Mouse (Mus musculus): Measurements from ENCODE around the gene Chmp6.
A peak's percentile ranks its signal among the peaks of the same experiment; 100 is the strongest.

Gene Chmp6

DNA sequence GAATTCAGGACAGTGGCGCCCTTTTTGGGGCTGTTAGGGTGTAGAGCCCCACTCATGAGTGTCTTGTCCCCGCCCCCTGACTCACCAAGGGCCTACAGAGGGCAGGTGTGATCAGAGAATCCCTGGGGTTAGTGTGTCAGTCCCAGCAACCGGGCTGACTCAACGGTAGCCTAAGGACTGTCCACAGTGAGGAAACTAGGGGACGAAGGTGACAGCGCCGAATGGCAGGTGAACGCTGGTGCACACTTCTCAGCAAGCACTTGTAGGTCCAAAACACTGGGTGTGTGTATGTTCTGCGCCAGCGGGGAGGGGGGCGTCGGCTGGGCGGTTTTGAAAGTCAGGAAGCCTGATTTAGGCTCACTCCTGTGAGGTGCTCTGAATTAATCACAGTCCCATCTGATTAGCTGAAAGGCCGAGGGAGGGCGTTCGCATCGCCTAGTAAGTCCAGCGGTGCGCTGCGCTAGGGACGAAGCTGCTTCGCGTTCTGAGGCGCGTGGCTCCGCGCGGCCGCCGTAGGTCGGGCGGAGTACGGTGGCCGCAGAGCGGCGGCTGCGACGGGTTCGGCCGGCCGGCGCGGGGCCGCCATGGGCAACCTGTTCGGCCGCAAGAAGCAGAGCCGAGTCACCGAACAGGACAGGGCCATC lies at the start of gene Chmp6:
Gene Chmp6, plus strand, starts transcription at position 151 of the 644 bp plus-strand sequence.
- peak; percentile 80 for DNase-seq (ENCODE audit: low spot score)

GRCm38 (mm10) chr11:119866837-119867236 lies 46.4 kb upstream of the Chmp6 start:
- no peak for DNase-seq (ENCODE audit: low spot score)

DNA sequence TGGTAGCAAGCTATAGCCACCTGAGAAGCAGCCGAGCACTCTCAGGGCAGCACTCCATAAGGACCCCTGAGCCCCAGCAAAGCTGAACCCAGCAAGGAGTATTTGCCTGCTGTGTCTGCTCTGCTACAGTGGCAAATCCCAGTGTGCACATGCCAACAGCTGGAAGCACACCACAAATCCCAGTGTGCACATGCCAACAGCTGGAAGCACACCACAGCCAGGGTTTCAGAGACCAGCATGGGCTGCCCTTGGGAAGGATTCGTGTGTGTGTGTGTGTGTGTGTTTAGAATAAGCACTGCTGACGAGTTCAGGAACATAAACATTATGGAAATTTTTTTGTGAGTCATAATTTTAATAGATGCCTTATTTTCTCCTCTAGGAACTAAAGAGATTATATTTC lies 45.1 kb upstream of the Chmp6 start:
- no peak for DNase-seq (ENCODE audit: low spot score)

GRCm38 (mm10) chr11:119868556-119868955 lies 44.7 kb upstream of the Chmp6 start:
- DNase-seq (ENCODE audit: low spot score), result no peak

- DNase-seq (ENCODE audit: low spot score), result no peak
These were observed 42.1 kb upstream of the Chmp6 start for GRCm38 (mm10) chr11:119871141-119871540.

GRCm38 (mm10) chr11:119873643-119874042 lies 39.6 kb upstream of the Chmp6 start:
- no peak for DNase-seq (ENCODE audit: low spot score)

DNA sequence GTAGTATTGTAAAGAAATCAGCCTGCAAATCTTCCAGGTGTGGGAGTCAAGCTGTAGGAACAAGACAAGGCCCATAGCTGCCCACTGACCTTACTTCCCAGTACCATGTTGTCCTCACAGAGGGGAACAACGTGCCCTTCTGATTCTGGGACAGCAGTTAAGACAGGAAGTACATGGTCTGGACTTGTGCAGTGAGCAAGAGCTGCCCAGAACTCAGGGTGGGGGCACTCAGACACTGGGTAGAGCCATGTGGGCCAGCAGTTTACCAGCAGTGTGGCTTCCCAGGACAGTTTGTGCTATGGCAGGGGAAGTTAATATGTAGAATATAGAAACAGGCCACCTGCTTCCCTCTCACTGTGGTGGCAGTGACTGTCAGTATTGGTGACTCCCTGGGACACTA lies 38.4 kb upstream of the Chmp6 start:
- DNase-seq (ENCODE audit: low spot score), result no peak

- DNase-seq (ENCODE audit: low spot score), result no peak
These were observed 37.6 kb upstream of the Chmp6 start for GRCm38 (mm10) chr11:119875685-119876084.

GRCm38 (mm10) chr11:119877124-119877523 lies 36.1 kb upstream of the Chmp6 start:
- DNase-seq (ENCODE audit: low spot score), result no peak

DNA sequence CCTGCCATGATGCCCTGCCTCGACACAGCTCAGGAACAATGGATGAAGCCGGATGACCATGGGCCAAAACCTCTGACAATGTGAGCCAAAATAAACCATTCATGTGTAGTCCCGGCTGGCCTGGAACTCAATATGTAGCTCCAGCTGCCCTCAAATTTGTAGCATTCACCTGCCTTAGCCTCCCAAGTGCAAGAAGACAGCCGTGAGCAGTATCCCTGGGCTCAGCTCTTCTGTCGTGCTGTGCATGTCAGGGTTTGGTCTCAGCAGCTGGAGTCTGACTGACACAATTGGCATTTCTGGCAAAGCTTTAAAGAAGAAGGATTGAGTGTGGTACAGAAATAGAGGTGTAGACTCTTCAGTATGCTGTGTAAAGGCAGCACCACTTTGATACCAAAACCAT lies 33.7 kb upstream of the Chmp6 start:
- DNase-seq (ENCODE audit: low spot score), result no peak

- DNase-seq (ENCODE audit: low spot score), result no peak
These were observed 29.6 kb upstream of the Chmp6 start for GRCm38 (mm10) chr11:119883646-119884045.

- DNase-seq (ENCODE audit: low spot score), result no peak
These were observed 23.3 kb upstream of the Chmp6 start for GRCm38 (mm10) chr11:119889966-119890365.

DNA sequence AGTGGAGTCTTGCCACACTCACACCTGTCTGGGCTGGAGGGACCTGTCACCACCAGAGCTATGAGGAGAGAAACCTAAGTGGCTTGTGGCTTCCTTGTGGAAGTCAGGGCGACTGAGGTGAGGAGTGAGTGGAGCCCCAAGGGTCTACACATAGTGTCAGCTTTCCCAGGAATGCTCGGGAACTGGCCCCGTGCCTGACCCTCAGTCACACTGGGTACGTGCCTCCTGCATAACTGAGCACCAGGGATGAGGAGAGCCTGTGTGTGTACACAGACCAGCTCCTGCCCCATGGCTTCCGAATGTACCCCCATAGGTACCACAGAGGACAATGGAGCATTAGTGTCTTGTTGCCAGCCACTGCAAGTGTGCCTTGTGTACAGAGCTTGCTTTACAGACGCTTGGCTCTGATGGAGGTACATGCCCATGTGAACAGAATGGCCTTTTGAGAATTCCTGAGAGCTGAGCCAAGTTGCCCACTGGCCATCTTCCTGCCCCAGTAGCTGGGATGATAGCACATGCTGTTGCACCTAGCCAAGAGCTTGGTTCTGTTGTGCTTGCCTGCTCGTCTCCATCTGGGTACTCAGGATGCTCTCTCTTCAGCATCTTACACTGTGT lies 21.5 kb upstream of the Chmp6 start:
- no peak for DNase-seq (ENCODE audit: low spot score)

DNA sequence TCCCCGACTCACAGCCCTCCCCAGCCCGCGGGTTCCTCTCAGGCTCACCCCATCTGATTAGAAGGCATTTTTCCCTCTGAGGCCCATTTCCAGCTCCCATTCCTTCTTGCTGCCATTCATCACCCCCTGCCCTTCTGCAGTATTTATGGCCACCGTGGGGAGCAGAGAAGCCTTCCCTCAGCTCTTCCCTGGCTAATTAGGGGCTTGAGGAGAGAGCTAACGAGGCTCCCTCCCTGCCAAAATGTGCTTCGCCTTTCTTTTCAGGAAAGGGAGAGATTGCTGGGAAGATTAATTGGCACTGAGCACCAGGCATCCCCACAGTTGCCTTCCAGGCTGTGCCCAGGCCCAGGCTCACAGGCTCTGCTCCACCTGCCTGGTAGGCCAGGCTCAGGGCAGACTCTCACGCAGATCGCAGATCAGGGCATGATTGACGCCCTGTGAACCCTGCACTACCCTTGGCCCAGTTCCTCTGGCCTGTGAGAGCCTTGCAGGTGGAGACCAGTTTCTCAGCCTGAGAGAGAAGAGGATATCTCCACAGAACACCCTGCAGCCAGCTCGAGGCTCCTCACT lies 19.5 kb upstream of the Chmp6 start:
- no peak for DNase-seq (ENCODE audit: low spot score)

GRCm38 (mm10) chr11:119894634-119895033 lies 18.6 kb upstream of the Chmp6 start:
- no peak for DNase-seq (ENCODE audit: low spot score)

DNA sequence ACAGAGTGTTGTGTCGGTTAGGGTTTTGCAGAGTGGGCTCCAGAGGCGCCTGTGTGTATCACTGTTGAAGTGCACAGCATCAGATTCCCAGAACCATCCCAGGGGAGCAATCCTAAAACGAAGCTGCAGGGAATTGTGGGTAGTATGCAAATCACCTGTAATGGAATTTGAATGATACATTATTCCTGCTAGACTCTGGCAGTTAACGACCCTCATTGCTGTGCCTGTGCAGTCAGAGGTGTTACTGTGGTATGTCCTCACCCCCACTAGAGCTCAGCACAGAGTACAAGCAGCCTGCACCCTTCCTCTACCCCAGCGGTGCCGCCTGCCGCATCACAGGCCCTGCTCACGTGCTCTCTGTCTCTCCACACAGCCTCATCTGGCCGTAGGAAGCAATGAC lies 16.2 kb upstream of the Chmp6 start:
- DNase-seq (ENCODE audit: low spot score), result no peak

DNA sequence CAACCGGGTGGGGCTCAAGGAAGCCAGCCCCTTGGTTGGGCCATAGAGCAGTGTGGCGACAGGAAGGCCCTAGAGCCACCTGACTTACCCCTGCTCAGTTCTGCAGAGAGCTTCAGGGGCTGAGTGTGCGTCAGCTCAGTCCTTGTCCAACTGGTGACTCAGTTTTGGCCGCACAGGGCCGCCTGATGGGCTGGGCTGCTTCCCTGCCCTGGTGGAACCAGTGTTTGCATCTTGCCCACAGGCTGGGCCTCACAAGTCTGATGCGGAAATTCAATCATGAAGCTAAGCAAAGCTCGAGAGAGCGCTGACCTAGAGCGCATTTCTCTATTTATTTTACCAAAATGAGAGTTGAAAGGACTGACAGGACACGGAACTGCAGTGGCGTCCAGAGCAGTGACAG lies 14.3 kb upstream of the Chmp6 start:
- no peak for DNase-seq (ENCODE audit: low spot score)

- no peak for DNase-seq (ENCODE audit: low spot score)
These were observed 12.1 kb upstream of the Chmp6 start for GRCm38 (mm10) chr11:119901174-119901573.

- DNase-seq (ENCODE audit: low spot score), result no peak
These were observed 10.3 kb upstream of the Chmp6 start for GRCm38 (mm10) chr11:119902891-119903290.

GRCm38 (mm10) chr11:119904621-119905286 lies 8.5 kb upstream of the Chmp6 start:
- no peak for DNase-seq (ENCODE audit: low spot score)

DNA sequence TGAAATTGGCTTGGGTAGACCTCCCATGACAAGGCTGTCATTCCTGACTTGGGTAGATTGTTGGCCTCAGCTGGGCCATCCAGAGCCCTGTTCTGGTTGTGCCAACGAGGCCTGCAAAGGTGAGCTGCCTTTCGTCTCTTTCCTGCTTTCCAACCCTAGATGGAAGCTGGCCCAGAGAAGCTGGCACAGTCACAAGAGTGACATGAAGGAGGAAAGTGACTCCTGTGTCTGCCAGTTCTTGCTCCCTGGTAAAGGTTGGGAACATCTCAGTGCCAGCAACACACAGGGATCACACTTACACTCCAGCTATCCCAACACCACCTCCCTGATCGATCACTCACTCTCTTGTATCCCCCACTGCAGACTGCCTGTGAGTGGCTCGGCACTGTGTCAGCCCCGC lies 7.4 kb upstream of the Chmp6 start:
- no peak for DNase-seq (ENCODE audit: low spot score)

DNA sequence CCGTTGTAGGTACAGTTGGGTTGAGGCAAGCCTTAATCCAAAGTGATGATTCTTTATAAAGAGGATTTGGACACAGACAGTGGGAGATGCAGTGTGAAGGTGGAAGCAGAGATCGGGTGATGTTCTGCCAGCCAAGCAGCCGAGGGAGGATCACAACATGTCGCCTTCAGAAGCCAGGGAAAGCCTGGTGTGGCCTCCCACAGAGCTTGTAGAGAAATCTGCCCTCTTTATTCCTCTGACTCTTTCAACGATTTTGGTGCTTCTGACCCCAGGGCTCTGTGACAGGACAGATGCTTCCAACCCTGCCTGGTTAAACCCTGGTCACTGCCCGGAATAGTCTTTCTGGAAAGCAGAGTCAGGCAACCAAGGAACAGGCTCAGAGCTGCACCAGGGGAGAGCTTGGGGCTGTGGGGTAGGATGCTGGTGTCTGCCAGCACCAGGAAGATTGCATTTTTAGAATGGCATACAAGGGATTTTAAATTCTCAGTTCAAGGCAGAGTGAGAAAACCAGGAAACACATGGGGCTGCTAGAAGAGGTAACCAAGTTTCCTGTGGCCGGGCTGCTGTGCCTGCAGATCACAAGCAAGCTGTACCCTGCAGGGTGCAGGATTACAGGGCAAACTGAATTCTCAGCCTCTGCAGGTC lies 6.1 kb upstream of the Chmp6 start:
- DNase-seq (ENCODE audit: low spot score), result no peak

GRCm38 (mm10) chr11:119907711-119908110 lies 5.5 kb upstream of the Chmp6 start:
- DNase-seq (ENCODE audit: low spot score), result no peak
